Mouse (Mus musculus) kidney, embryonic 15.5 days (tissue): Measurements from ENCODE around the gene Tbcel. TPM values are rescaled to one million over a fixed set of nuclear protein-coding genes. Genes with fewer than 3 reads are reported as not detected.

Source experiments
- ATAC-seq: fragments of 200-750 bp; cut with Nextera tagmentation; replicated peaks from 2 replicates; pipeline ENCODE4 v1.8.0; 2017; ENCODE audit warnings: moderate TSS enrichment; ENCODE audit not compliant: low FRiP score
- H3K27ac ChIP-seq: fragments of 300-500 bp; sonication (generic); 2 replicates; pipeline ENCODE4 v1.5.1; 2015; ENCODE audit warnings: mild to moderate bottlenecking, inconsistent platforms
- H3K27me3 ChIP-seq: fragments of 300-500 bp; sonication (generic); 2 replicates; pipeline ENCODE4 v1.6.1; 2015; ENCODE audit warnings: inconsistent platforms
- H3K36me3 ChIP-seq: fragments of 300-500 bp; sonication (generic); 2 replicates; pipeline ENCODE4 v1.6.1; 2015; ENCODE audit warnings: inconsistent platforms
- H3K4me1 ChIP-seq: fragments of 300-500 bp; sonication (generic); 2 replicates; pipeline ENCODE4 v1.6.1; 2015; ENCODE audit warnings: inconsistent platforms
- H3K4me2 ChIP-seq: fragments of 300-500 bp; sonication (generic); 2 replicates; pipeline ENCODE4 v1.6.1; 2015; ENCODE audit warnings: moderate library complexity, mild to moderate bottlenecking, inconsistent platforms
- H3K4me3 ChIP-seq: fragments of 300-500 bp; sonication (generic); replicated peaks from 2 replicates; pipeline ENCODE4 v1.5.1; 2015; ENCODE audit warnings: mild to moderate bottlenecking, inconsistent platforms
- H3K9ac ChIP-seq: fragments of 300-500 bp; sonication (generic); 2 replicates; pipeline ENCODE4 v1.6.1; 2015; ENCODE audit warnings: mild to moderate bottlenecking, inconsistent platforms
- H3K9me3 ChIP-seq: fragments of 300-500 bp; sonication (generic); replicated peaks from 2 replicates; pipeline ENCODE4 v1.6.1; 2016; ENCODE audit warnings: inconsistent platforms
- WGBS: fragments of 180-500 bp; shearing (Covaris S2); methylation state at CpG from one replicate; pipeline ENCODE4 v1.1.7; 2015; ENCODE audit warnings: mixed read lengths; 5-methylcytosine and 5-hydroxymethylcytosine counted together
- polyA plus RNA-seq: library from polyadenylated mRNA; unstranded; fragments of >200 nt; fragmentation: Nextera tagmentation; extraction: Ambion mirVana; gene quantifications from 2 replicates; pipeline ENCODE4 v1.2.1, GENCODE M21; 2015

Gene Tbcel
- polyA plus RNA-seq, 1 experiment from 2014 or later: 5.1 TPM

DNA sequence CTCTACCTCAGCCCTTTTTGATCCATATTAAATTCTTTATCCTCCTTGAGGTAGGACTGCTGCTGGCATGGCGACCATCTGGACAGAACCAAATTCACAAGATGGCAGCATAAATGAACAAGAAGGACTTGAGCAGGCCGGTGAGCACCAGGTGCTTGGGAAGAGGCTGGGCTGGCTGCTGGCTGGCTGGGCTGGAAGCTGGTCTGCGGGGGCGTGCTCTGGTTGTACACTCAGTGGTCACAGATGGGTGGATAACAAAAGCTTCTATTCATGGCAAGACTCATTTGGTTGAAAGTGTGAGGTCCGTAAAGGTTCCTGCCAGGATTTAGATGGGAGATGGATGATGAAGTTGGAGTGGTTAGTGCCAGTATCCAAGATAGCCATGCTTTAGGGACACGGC is 106.1 kb downstream of the Tbcel start:
- no peak for ATAC-seq
- 72% methylated on average over 6 of the region's 6 CpGs for WGBS
- no peak overlapping the region for H3K4me3 ChIP-seq
- peaks cover 13% of the 10 kb centered on the region; the same call in 1 of the 2 replicates for H3K27me3 ChIP-seq
- H3K36me3 ChIP-seq: no peaks in the 10 kb centered on the region
- H3K9ac ChIP-seq: no peak overlapping the region
- no peaks in the 10 kb centered on the region for H3K9me3 ChIP-seq
- no peak overlapping the region for H3K4me2 ChIP-seq
- peaks cover 6% of the 10 kb centered on the region; the same call in 1 of the 2 replicates for H3K4me1 ChIP-seq
- no peak overlapping the region for H3K27ac ChIP-seq

DNA sequence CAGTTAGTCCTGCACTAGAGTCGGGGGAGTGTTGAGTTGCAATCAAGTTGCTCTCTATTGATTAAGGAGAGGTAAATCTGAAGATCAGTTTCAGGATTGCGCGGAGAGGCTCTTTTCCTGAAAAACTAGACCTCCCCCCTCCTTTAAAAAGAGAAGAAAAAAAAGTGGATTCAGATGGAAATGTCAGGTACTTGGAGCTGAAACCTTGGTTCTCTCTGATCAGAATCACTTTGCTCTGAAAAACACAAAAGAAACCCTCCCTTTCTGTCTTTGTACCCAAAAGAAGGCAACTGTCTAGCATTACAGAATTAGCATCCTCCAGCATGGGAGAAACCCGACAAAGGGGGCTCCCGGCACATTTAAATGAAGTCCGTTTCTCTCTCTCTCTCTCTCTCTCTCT is 107.8 kb downstream of the Tbcel start, which contains the start of gene Tecta:
Gene Tecta (minus strand): TSS at position 101 of the 400 bp plus-strand sequence.
- no peaks in the 10 kb centered on the region for H3K36me3 ChIP-seq
- H3K9me3 ChIP-seq: no peaks in the 10 kb centered on the region
- WGBS: 71% methylated on average over 6 of the region's 6 CpGs
- no peak within 1 kb of the TSS for H3K4me3 ChIP-seq
- H3K27me3 ChIP-seq: peaks cover 13% of the 10 kb centered on the region
- H3K4me2 ChIP-seq: no peak within 1 kb of the TSS
- no peak within 1 kb of the TSS for H3K27ac ChIP-seq
- ATAC-seq: no peak
- no peak within 1 kb of the TSS for H3K9ac ChIP-seq
- H3K4me1 ChIP-seq: peaks cover 10% of the 10 kb centered on the region

DNA sequence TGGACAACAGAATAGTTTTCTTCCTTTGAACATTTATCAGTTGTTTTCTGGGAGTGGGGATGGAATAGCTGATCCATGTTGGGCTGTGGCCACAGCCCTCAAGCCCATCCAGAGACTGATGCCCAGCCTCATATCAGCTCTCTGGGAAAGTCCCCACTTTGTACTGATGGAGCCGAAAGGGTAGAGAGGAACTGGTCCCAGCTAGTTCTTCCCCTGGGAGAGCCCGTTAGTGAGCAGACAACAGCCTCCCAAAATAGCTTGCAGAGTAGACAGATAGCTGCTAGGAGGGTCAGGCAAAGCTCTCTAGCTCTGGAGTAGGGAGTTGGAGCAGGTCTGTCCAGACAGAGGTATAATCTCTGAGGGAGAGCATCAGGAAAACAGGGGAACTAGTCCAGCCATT is 111.5 kb downstream of the Tbcel start:
- Histone ChIP-seq H3K9ac (no peak overlapping the region), H3K4me1 (peaks cover 33% of the 10 kb centered on the region), H3K4me3 (no peak overlapping the region), H3K27me3 (peaks cover 20% of the 10 kb centered on the region), H3K9me3 (no peaks in the 10 kb centered on the region), H3K36me3 (no peaks in the 10 kb centered on the region), H3K4me2 (no peak overlapping the region), H3K27ac (no peak overlapping the region)
- WGBS: 59% methylated on average over 2 of the region's 2 CpGs
- no peak for ATAC-seq

DNA sequence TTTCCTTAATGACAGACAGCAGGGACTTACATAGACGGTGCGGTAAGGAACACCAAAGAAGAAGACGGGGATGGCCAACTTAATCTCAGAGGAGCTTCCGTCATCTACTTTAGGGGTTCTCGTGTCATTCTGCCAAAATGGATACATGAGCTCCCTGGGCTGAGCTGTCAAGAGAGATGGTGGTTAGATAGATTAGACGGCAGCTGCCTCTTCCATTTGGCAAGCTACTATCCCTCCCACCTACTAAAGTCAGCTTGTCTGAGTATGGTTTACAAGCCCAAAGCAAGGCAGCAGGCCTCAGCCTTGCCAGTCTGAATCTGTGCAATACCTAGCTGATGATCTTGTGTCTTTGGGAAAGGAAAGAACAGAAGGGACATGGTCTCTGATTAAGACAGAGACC is 112.7 kb downstream of the Tbcel start:
- Histone ChIP-seq H3K4me2 (no peak overlapping the region), H3K4me3 (no peak overlapping the region), H3K9me3 (no peaks in the 10 kb centered on the region), H3K9ac (no peak overlapping the region), H3K27ac (no peak overlapping the region), H3K27me3 (peaks cover 19% of the 10 kb centered on the region), H3K36me3 (no peaks in the 10 kb centered on the region), H3K4me1 (peaks cover 38% of the 10 kb centered on the region)
- WGBS: 37% methylated on average over 6 of the region's 6 CpGs
- no peak; the same call in 1 of the 2 replicates for ATAC-seq

DNA sequence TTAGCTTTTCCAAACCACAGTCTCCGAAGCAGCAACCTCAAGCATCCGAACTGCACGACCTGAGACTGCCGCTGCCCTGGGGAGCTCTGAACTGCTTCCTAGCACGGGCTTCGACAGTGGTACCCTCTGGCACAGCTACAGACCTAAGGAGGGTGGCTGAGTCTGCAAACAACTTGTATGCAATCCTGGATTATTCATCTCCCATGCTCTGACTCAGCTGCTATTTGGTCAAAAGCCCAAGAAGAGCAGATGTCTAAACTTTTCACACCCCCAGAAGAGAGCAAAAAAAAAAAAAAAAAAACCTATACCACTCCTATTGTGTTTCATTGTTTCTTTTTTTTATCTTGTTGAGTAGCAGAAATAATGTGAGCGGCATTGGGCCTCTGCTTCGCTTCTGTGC is 113.3 kb downstream of the Tbcel start:
- WGBS: 39% methylated on average over 8 of the region's 8 CpGs
- peaks cover 14% of the 10 kb centered on the region for H3K27me3 ChIP-seq
- H3K4me3 ChIP-seq: no peak overlapping the region
- no peak overlapping the region for H3K4me2 ChIP-seq
- H3K4me1 ChIP-seq: peaks cover 38% of the 10 kb centered on the region
- no peaks in the 10 kb centered on the region for H3K36me3 ChIP-seq
- H3K27ac ChIP-seq: no peak overlapping the region
- H3K9ac ChIP-seq: no peak overlapping the region
- H3K9me3 ChIP-seq: no peaks in the 10 kb centered on the region
- no peak for ATAC-seq

DNA sequence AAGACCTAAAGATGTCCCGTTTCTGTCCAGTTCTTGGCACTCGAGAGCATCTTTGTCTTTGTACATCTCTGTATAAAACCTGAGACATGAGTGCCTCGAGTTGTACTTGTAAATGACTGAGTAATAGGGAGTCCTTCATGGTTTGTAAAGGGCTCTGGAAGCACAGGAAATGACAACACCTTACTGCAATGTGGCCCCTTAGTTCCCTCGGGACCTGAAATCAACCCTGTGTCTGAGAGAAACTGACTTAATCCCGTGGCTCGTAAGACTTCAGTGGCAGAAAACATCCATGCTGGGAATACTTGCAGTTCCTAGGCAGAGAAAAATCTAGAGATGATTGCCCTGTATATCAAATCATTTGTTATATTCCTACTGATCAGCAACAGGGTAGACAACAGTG is 114.7 kb downstream of the Tbcel start:
- Histone ChIP-seq H3K9ac (no peak overlapping the region), H3K27ac (no peak overlapping the region), H3K36me3 (no peaks in the 10 kb centered on the region), H3K4me3 (no peak overlapping the region), H3K4me2 (no peak overlapping the region), H3K27me3 (peaks cover 15% of the 10 kb centered on the region; the same call in 1 of the 2 replicates), H3K4me1 (peaks cover 38% of the 10 kb centered on the region), H3K9me3 (no peaks in the 10 kb centered on the region)
- 45% methylated on average over 6 of the region's 6 CpGs for WGBS
- no peak for ATAC-seq

DNA sequence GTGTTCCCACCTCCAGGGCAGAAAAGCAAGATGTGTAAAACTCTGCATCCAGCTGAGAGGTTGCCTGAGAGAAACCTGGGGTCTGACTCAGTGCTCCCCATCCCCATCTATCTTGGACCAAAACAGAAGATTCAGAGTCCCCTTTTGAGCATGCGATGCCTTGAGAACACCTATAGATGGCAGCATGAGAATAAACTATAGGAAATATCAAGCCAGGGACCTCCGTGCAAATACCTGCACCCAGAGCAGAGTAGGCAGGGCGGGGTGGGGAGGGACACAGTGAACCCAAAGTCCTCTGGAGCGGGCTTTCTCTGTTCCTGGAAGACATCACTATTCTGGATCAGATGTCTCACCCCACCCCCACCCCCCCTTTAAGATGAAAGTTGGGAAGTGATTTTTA is 119.1 kb downstream of the Tbcel start:
- H3K27ac ChIP-seq: no peak overlapping the region
- H3K36me3 ChIP-seq: no peaks in the 10 kb centered on the region
- no peaks in the 10 kb centered on the region for H3K9me3 ChIP-seq
- no peak overlapping the region for H3K4me2 ChIP-seq
- H3K4me1 ChIP-seq: peaks cover 19% of the 10 kb centered on the region
- H3K9ac ChIP-seq: no peak overlapping the region
- peaks cover 18% of the 10 kb centered on the region; the same call in 1 of the 2 replicates for H3K27me3 ChIP-seq
- H3K4me3 ChIP-seq: no peak overlapping the region
- ATAC-seq: no peak
- 56% methylated on average over 4 of the region's 4 CpGs for WGBS

DNA sequence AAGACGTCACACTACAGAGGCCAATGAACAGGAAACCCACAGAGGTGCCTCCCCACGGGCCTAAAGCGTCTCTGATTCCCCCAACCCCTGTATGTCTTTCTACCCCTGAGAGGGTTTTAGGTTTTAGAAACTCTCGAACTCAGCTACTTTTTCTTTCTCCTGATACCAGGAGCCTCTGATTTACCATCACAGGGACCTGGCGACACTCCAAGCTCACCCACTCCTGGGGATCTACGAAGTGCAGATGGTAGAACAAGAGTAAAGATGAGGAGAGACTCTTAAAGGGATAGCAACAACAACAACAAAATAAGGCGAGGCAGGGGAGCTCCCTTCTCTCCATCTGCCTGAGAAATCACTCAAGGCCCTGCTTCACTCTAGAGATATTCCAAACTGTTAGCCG is 120.6 kb downstream of the Tbcel start:
- Histone ChIP-seq H3K36me3 (no peaks in the 10 kb centered on the region), H3K27ac (no peak overlapping the region), H3K4me1 (peaks cover 13% of the 10 kb centered on the region), H3K9me3 (no peaks in the 10 kb centered on the region), H3K27me3 (peaks cover 16% of the 10 kb centered on the region; the same call in 1 of the 2 replicates), H3K4me3 (no peak overlapping the region), H3K4me2 (no peak overlapping the region), H3K9ac (no peak overlapping the region)
- 66% methylated on average over 8 of the region's 8 CpGs for WGBS
- no peak for ATAC-seq

DNA sequence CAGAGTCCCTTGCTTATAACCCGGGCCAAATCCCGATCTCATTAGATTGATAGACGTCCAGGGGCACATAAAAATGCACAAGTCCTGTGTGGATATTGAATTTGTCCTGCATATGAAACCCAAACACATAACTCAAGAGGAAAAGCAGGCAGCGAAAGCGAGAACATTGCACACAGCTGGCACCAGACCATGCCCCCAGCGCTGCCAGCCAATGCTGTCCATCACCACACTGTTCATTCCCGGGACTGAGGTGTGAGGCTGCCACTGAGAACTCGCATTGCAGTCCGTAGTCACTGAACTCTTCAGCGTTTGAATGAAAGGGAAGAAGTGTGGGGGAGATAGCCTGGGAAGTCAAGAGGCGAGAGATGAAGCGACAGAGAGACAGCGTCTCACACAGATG is 122.0 kb downstream of the Tbcel start:
- H3K4me3 ChIP-seq: no peak overlapping the region
- no peak overlapping the region for H3K4me2 ChIP-seq
- H3K27ac ChIP-seq: no peak overlapping the region
- no peaks in the 10 kb centered on the region for H3K9me3 ChIP-seq
- H3K9ac ChIP-seq: no peak overlapping the region
- peaks cover 12% of the 10 kb centered on the region; the same call in 1 of the 2 replicates for H3K27me3 ChIP-seq
- H3K36me3 ChIP-seq: no peaks in the 10 kb centered on the region
- ATAC-seq: no peak
- WGBS: 65% methylated on average over 13 of the region's 13 CpGs
- H3K4me1 ChIP-seq: peaks cover 5% of the 10 kb centered on the region

DNA sequence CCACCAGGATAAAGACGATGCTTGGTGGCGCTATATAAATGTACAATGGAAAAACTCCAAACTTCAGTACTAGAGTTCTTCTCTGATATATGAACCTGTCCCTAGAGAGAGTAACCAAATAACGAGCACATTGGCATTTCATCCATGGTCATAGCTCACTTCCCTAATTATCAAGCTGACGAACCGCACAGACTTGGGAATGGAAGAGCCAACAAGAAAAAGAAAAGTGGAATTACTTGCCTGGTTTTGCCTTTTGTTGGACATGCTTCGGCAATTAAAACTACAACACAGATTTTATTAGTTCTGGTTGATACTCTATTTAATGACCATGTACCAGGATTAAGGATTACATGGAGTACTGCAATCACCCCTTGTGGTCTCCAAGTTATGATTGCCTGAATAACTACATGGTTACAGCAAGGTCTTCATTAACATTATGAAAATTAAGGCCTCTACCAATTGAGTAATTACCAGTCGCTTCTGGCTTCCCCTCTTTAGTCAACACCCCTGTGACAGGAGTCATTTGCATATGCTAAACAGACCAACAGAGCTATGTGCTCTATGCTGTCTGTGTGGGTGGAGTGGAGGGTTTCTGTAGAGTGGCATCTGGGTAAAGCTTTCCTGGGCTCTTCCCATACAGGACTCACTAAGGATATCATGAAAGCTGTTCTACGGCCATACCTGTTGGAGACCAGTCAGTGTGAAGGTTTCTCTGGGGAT is 124.8 kb downstream of the Tbcel start:
- Histone ChIP-seq H3K36me3 (no peaks in the 10 kb centered on the region), H3K9ac (no peak overlapping the region)
- 75% methylated on average over 8 of the region's 8 CpGs for WGBS

DNA sequence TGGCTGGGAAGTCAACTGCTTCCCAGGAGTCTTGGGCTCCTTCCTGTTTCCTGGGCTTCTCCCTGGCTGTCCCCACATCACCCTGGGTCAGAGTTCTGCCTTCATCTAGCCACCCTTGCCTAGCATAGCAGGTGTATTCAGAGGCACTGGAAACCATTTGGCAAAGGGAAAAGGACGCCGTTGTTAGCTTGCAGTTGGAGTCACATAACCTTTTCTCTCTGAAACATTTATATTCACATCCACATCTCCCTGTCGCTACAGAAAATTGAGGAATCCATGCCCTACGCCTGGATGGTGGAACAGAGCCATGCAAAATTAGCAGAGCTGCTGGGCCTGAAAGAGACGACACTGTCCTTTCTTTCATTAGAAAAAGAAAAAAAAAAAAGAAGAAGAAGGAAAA is 125.5 kb downstream of the Tbcel start:
- no peak overlapping the region for H3K27ac ChIP-seq
- H3K27me3 ChIP-seq: 0 out of 2 replicates have a peak, but pooled peaks cover 4% of the 10 kb centered on the region
- H3K36me3 ChIP-seq: no peaks in the 10 kb centered on the region
- H3K4me2 ChIP-seq: no peak overlapping the region
- WGBS: 83% methylated on average over 5 of the region's 5 CpGs
- no peaks in the 10 kb centered on the region for H3K4me1 ChIP-seq
- H3K4me3 ChIP-seq: no peak overlapping the region
- no peak overlapping the region for H3K9ac ChIP-seq
- H3K9me3 ChIP-seq: no peaks in the 10 kb centered on the region
- ATAC-seq: no peak

More for the DNA sequence above, 124.8 kb downstream of the Tbcel start:
- Histone ChIP-seq H3K27me3 (0 out of 2 replicates have a peak, but pooled peaks cover 7% of the 10 kb centered on the region), H3K9me3 (no peaks in the 10 kb centered on the region), H3K4me1 (no peaks in the 10 kb centered on the region), H3K4me2 (no peak overlapping the region), H3K4me3 (no peak overlapping the region), H3K27ac (no peak overlapping the region)
- no peak for ATAC-seq

DNA sequence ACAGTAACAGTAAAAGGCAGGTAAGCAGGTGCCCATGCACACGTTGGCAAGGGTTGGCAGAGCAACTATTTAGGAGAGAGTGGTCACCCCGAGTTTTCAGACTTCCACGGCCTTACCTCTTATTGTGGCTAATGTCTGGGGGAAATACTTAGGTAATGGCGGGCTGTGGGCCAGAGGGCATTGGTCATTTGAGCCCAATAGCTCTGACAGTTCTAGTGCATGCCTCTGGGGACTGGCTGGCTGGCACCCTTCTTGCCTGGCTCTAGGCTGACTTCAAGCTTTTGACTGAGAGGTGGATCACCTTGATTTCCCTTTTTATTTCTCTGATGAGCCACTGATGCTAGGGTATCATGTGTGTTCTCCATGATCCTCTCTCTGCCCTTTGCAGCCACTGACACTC is 129.5 kb downstream of the Tbcel start:
- Histone ChIP-seq H3K27ac (no peak overlapping the region), H3K9ac (no peak overlapping the region), H3K36me3 (no peaks in the 10 kb centered on the region), H3K4me2 (no peak overlapping the region), H3K4me3 (no peak overlapping the region), H3K4me1 (no peaks in the 10 kb centered on the region), H3K9me3 (no peaks in the 10 kb centered on the region), H3K27me3 (no peaks in the 10 kb centered on the region)
- ATAC-seq: no peak
- 92% methylated on average over 4 of the region's 4 CpGs for WGBS

DNA sequence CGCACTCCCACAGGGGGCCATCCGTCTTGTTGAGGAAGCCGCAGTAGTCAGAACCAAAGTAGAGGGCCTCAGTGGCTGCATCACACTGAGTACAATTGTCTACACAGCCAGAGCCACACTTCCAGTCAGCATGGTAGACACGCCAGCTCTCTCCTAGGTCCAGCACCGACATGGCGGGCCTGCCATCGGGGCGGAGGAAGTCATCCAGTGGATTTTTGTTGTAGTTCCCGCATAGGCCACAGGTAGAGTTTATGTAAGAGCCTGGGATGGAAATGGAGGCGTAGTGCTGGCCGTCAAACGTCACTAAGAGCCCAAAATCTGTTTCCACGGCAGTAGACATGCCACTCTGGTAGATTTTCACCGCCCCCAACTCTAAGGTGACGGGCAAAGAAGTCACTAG is 130.0 kb downstream of the Tbcel start:
- 96% methylated on average over 15 of the region's 15 CpGs for WGBS

More for the DNA sequence above, 130.0 kb downstream of the Tbcel start:
- no peak overlapping the region for H3K4me3 ChIP-seq
- H3K27ac ChIP-seq: no peak overlapping the region
- H3K36me3 ChIP-seq: no peaks in the 10 kb centered on the region
- no peak overlapping the region for H3K9ac ChIP-seq
- H3K27me3 ChIP-seq: no peaks in the 10 kb centered on the region
- no peaks in the 10 kb centered on the region for H3K9me3 ChIP-seq
- H3K4me2 ChIP-seq: no peak overlapping the region
- no peaks in the 10 kb centered on the region for H3K4me1 ChIP-seq
- ATAC-seq: no peak
